Mouse (Mus musculus) MEL (cell line): ENCODE measurements around the gene Gp9. TPM values are rescaled to one million over a fixed set of nuclear protein-coding genes. Genes with fewer than 3 reads are reported as not detected.

Experiments
- DNase-seq: peaks from one replicate; pipeline ENCODE4 v3.0.0; 2011; ENCODE audit warnings: low read depth, low spot score
- H3K27ac ChIP-seq: 2 replicates; pipeline ENCODE4 v1.5.1; 2012; ENCODE audit warnings: low read depth, mild to moderate bottlenecking, control low read depth, low read length, moderate library complexity; ENCODE audit not compliant: control insufficient read depth
- H3K27me3 ChIP-seq, 2 experiments: fragments of 150-350 bp in 1 of 2; sonication (generic) in 1 of 2; 2 replicates each; pipeline ENCODE4 v1.6.1; 2012; ENCODE audit warnings: low read length in 2 of 2, mild to moderate bottlenecking in 2 of 2, improper control_type of control experiment in 1 of 2, moderate library complexity in 1 of 2; ENCODE audit not compliant: insufficient read depth in 2 of 2, control insufficient read depth in 1 of 2
- H3K36me3 ChIP-seq, 2 experiments: 2 replicates each; pipeline ENCODE4 v1.6.1; 2012 to 2014; ENCODE audit warnings: low read length in 2 of 2, improper control_type of control experiment in 1 of 2, inconsistent platforms in 1 of 2, mild to moderate bottlenecking in 1 of 2; ENCODE audit not compliant: insufficient read depth in 2 of 2, control insufficient read depth in 1 of 2
- H3K4me1 ChIP-seq, 2 experiments: fragments of 150-350 bp in 1 of 2; sonication (generic) in 1 of 2; 2 replicates each; pipeline ENCODE4 v1.6.1; 2012; ENCODE audit warnings: low read length in 2 of 2, improper control_type of control experiment in 1 of 2, mild to moderate bottlenecking in 1 of 2; ENCODE audit not compliant: insufficient read depth in 2 of 2, control insufficient read depth in 1 of 2
- H3K4me3 ChIP-seq, 2 experiments: fragments of 150-350 bp in 1 of 2; sonication (generic) in 1 of 2; 2 replicates each; pipeline ENCODE4 v1.5.1; 2012; ENCODE audit warnings: low read depth in 2 of 2, low read length in 2 of 2, mild to moderate bottlenecking in 2 of 2, moderate library complexity in 2 of 2, control low read depth in 1 of 2, improper control_type of control experiment in 1 of 2; ENCODE audit not compliant: control insufficient read depth in 1 of 2, insufficient read depth in 1 of 2
- H3K79me2 ChIP-seq: 2 replicates; pipeline ENCODE4 v1.6.1; 2012; ENCODE audit warnings: mild to moderate bottlenecking, low read length, moderate library complexity; ENCODE audit not compliant: control insufficient read depth, poor library complexity, insufficient read depth
- H3K9ac ChIP-seq: 2 replicates; pipeline ENCODE4 v1.6.1; 2012; ENCODE audit warnings: low read depth, mild to moderate bottlenecking, control low read depth, low read length, moderate library complexity; ENCODE audit not compliant: control insufficient read depth, poor library complexity, severe bottlenecking
- H3K9me3 ChIP-seq: fragments of 150-350 bp; sonication (generic); replicated peaks from 2 replicates; pipeline ENCODE4 v1.6.1; 2012; ENCODE audit warnings: mild to moderate bottlenecking, low read length, improper control_type of control experiment, moderate library complexity; ENCODE audit not compliant: insufficient read depth
- CHD1 ChIP-seq: IDR thresholded peaks from 2 replicates; pipeline ENCODE4 v1.6.1; 2012; ENCODE audit warnings: low read depth, mild to moderate bottlenecking, inconsistent platforms, low read length, improper control_type of control experiment
- CHD2 ChIP-seq: IDR thresholded peaks from 2 replicates; pipeline ENCODE4 v1.6.1; 2011; ENCODE audit warnings: low read length, improper control_type of control experiment
- ELF1 ChIP-seq: IDR thresholded peaks from 2 replicates; pipeline ENCODE4 v1.6.1; 2014; ENCODE audit warnings: low read depth, mild to moderate bottlenecking, inconsistent platforms, low read length, improper control_type of control experiment, moderate library complexity
- EP300 ChIP-seq, 2 experiments: IDR thresholded peaks; 2 replicates each; pipeline ENCODE4 v1.6.1; 2011; ENCODE audit warnings: improper control_type of control experiment in 2 of 2, low read length in 2 of 2, low read depth in 1 of 2, mild to moderate bottlenecking in 1 of 2
- MAFK ChIP-seq: IDR thresholded peaks from 2 replicates; pipeline ENCODE4 v1.6.1; 2011; ENCODE audit warnings: low read depth, mild to moderate bottlenecking, low read length, improper control_type of control experiment, borderline replicate concordance
- MAZ ChIP-seq: IDR thresholded peaks from 2 replicates; pipeline ENCODE4 v1.6.1; 2012; ENCODE audit warnings: low read depth, mild to moderate bottlenecking, inconsistent platforms, low read length, improper control_type of control experiment
- MEF2A ChIP-seq: IDR thresholded peaks from 2 replicates; pipeline ENCODE4 v1.6.1; 2014; ENCODE audit warnings: low read depth, mild to moderate bottlenecking, inconsistent platforms, low read length, improper control_type of control experiment; ENCODE audit not compliant: poor library complexity, insufficient replicate concordance, severe bottlenecking; ENCODE audit errors: extremely low read depth
- POLR2AphosphoS2 ChIP-seq: IDR thresholded peaks from 2 replicates; pipeline ENCODE4 v1.6.1; 2011; ENCODE audit warnings: low read length, improper control_type of control experiment
- TBP ChIP-seq: IDR thresholded peaks from 2 replicates; pipeline ENCODE4 v1.8.0; 2011; ENCODE audit warnings: low read depth, low read length, improper control_type of control experiment
- polyA plus RNA-seq, 2 experiments: library from polyadenylated mRNA; stranded (reverse) in 1 of 2; unstranded in 1 of 2; fragments of >175 nt in 1 of 2; fragments of >200 nt in 1 of 2; gene quantifications; 2 replicates each; pipeline versions ENCODE4 v1.2.1 to v1.2.4; 2012; ENCODE audit warnings: low replicate concordance in 2 of 2, low read depth in 1 of 2; ENCODE audit not compliant: insufficient read length in 2 of 2, insufficient read depth in 1 of 2, missing spikeins in 1 of 2
- total RNA-seq: library from RNA; depleted of rRNA; stranded (reverse); fragments of 300-350 nt; gene quantifications from 2 replicates; pipeline ENCODE4 v1.2.3, GENCODE M21; 2012; rRNA removed

The Gp9 gene
- total and polyA plus RNA-seq, 3 experiments: 3.9 to 11.1 TPM; not detected in 1

DNA sequence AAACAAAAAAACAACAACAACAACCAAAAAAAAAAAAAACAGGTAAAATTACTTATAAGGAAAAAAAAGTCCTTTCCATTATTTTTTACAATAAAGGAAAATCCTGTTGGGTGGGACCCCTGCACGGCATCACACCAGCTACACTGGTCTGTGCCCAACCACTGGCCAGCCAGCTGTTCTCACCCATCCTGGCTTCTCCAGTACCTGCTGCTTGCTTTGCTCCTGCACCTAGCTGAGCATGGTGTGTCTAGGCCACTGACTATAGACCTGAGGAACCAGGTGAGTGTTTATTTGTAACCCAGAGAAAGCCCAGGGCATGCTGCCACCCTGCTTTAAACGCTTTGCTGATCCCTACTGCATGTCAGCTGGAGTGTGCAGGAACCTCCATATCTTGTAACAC, 42.5 kb downstream of the Gp9 start:
- Histone ChIP-seq H3K9ac (no peak overlapping the region), H3K36me3 (peaks cover 9 to 18% of the 10 kb centered on the region in 2 experiments), H3K79me2 (no peaks in the 10 kb centered on the region), H3K4me1 (peaks cover 0 to 11% of the 10 kb centered on the region in 2 experiments; a peak in 2 of 4 replicates), H3K9me3 (no peaks in the 10 kb centered on the region), H3K27me3 (no peaks in the 10 kb centered on the region), H3K4me3 (no peak overlapping the region), H3K27ac (no peak overlapping the region)
- TF ChIP-seq POLR2AphosphoS2: no peak
- no peak for TF ChIP-seq MEF2A
- no peak for TF ChIP-seq CHD1
- TF ChIP-seq MAZ: no peak
- no peak for TF ChIP-seq CHD2
- TF ChIP-seq MAFK: no peak
- TF ChIP-seq ELF1: no peak
- TF ChIP-seq EP300 (IDR thresholded peaks at IDR 0.05; ENCODE audit: low read depth in 1 of 2, low read length in 2 of 2): no peak
- TF ChIP-seq TBP: no peak
- no peak for DNase-seq

Other genes with a start within 250 kb of the Gp9 start
- 3.4 and 3.5 TPM in 2 replicates for gene Arhgap25, start 244.8 kb upstream of the Gp9 start, total RNA-seq
- 1 to 10 TPM in 1 of 2 experiments, not detected in 1; 5.2 TPM for gene Arhgap25, start 244.8 kb upstream of the Gp9 start, polyA plus RNA-seq
- 1.3 and 1.4 TPM in 2 replicates for gene Prokr1, start 187.3 kb upstream of the Gp9 start, total RNA-seq
- 1 to 10 TPM in 1 of 2 experiments, not detected in 1; 1.4 TPM for gene Prokr1, start 187.3 kb upstream of the Gp9 start, polyA plus RNA-seq
- gene Aplf, start 105.9 kb upstream of the Gp9 start, total RNA-seq: 12.6 and 14.5 TPM in 2 replicates
- gene Aplf, start 105.9 kb upstream of the Gp9 start, polyA plus RNA-seq: 10 to 100 TPM in 1 of 2 experiments, not detected in 1; 20.3 TPM
- gene Efcc1, start 47.2 kb upstream of the Gp9 start, total RNA-seq: 0.27 TPM in 1 of 2 replicates, not detected in the other
- 1 to 10 TPM in 1 of 2 experiments, not detected in 1; 1.2 TPM for gene Efcc1, start 47.2 kb upstream of the Gp9 start, polyA plus RNA-seq
- gene Rab43, start 34.1 kb downstream of the Gp9 start, total RNA-seq: 3.1 and 4.0 TPM in 2 replicates
- gene Rab43, start 34.1 kb downstream of the Gp9 start, polyA plus RNA-seq: 10 to 100 TPM in 1 of 2 experiments, not detected in 1; 13.2 TPM
- gene Gm45140, start 57.7 kb downstream of the Gp9 start, total RNA-seq: 9.6 and 9.9 TPM in 2 replicates
- gene Gm45140, start 57.7 kb downstream of the Gp9 start, polyA plus RNA-seq: 10 to 100 TPM in 1 of 2 experiments, not detected in 1; 26.2 TPM
- 60.5 and 64.5 TPM in 2 replicates for gene Isy1, start 60.7 kb downstream of the Gp9 start, total RNA-seq
- 100 to 1,000 TPM in 1 of 2 experiments, not detected in 1; 115 TPM for gene Isy1, start 60.7 kb downstream of the Gp9 start, polyA plus RNA-seq
- gene Cnbp, start 73.0 kb downstream of the Gp9 start, total RNA-seq: 726 and 879 TPM in 2 replicates
- gene Cnbp, start 73.0 kb downstream of the Gp9 start, polyA plus RNA-seq: 100 to 1,000 TPM; 201 to 652 TPM
- 83.1 and 85.0 TPM in 2 replicates for gene Copg1, start 109.7 kb downstream of the Gp9 start, total RNA-seq
- 100 to 1,000 TPM; 117 to 681 TPM for gene Copg1, start 109.7 kb downstream of the Gp9 start, polyA plus RNA-seq
- gene Hmces, start 135.9 kb downstream of the Gp9 start, total RNA-seq: 26.3 and 26.8 TPM in 2 replicates
- gene Hmces, start 135.9 kb downstream of the Gp9 start, polyA plus RNA-seq: 10 to 100 TPM in 1 of 2 experiments, not detected in 1; 23.6 TPM
- not detected in 2 replicates for gene H1fx, start 203.6 kb downstream of the Gp9 start, total RNA-seq
- not detected for gene H1fx, start 203.6 kb downstream of the Gp9 start, polyA plus RNA-seq